Mouse (Mus musculus) lung, postnatal 0 days (tissue): ENCODE results near the gene Pmp22.

Experiments used
- CTCF ChIP-seq: IDR thresholded peaks from 2 replicates; pipeline ENCODE4 v1.5.1; 2016; ENCODE audit warnings: antibody characterized with exemption, mild to moderate bottlenecking
- EP300 ChIP-seq: IDR thresholded peaks from 2 replicates; pipeline ENCODE4 v1.6.1; 2016; ENCODE audit warnings: antibody characterized with exemption, mild to moderate bottlenecking, control low read depth

GRCm38 (mm10) chr11:63138739-63139138 lies 10.0 kb downstream of the Pmp22 start:
- TF ChIP-seq CTCF (no peak), EP300 (no peak)
